Mouse (Mus musculus): ENCODE measurements around the gene Cpe.
"Not testable (repeated sequence)": the region's sequence is repeated elsewhere in the genome, so short reads cannot be mapped to it uniquely, and the experiment has no call there.

The Cpe gene

DNA sequence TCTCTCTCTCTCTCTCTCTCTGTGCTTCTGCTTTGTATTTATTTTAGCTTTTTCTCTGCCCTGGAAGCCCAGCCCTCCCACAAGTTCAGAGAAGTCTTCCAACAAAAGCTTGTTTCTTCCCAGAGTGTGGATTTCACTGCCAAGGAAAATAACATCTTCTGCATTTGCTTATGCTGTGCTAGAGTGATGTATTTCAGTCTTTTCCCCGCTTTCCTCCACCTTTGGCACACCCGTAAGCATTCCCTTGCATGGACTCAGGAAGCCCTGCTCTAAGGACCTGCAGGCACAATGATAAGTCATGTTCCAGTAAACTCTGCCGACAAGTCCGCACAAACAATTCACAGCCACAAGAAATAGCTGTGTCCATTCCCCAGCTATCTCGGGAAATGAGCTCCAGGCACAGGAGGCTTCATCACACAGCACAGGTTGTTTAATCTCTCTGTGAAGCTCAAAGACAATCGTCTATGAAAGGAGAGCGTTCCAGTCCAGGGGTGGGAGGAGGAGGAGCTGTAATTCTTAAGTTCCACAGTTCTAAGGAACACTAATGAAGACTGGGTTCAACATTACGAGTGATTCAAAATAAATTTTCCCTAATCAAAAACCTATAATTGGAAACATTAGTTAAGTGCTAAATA is 17.8 kb downstream of the Cpe start:
- DNase-seq (ENCODE audit: low spot score), result no peak

DNA sequence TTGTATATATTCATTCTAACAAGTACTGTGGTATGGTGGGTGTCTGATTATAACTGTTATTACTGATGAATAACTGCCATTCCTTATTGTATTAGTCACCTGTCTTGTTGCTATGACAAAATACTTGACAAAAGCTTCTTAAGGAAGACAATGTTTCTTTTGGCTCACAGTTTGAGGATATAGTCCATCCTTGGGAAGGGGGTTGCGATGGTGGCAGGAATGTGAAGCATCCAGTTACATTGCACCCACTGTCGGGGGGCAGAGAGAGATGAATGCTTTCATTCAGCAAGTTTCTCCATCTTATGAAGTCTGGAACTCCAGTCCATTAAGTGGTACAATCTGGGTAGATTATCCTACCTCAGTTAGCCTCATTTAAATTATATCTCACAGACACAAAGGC is 19.9 kb downstream of the Cpe start:
- no peak for DNase-seq (ENCODE audit: low spot score)

DNA sequence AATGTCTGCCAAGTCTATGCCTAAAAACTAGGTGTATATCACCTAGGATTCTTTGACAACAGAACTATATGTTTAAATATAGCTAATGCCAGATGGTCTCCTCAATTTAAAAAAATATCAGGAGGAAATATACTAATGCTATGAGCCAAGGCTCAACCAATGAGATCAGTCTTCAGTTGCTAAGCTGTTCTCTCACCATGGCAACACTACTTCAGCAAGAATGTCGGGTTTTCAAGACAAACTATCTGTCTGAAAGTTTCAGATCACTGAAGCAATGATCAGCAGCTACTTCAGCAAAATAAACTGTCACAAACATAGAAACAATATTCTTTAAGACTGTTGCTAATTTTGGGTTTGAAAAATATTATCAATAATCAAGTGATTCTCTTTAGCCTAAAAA is 20.9 kb downstream of the Cpe start:
- no peak for DNase-seq (ENCODE audit: low spot score)

DNA sequence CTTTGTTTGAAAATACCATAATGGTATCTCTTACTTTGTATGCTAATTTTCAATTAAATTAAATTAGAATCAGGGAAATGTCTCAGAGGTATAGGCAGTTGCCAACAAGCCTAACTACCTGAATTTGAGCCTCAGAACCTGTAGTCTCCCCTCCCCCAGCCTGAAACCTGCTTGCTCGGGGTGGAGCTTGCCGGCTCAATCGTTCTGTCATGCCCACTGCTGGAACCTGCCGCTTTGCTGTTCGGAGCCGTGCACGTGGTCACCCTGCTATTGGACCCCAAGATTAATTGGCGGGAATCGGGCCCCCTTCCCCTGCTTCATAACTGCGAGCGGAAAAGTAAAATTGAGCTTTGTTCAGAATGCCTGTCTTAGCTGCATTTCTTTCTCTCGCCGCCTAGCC is 26.5 kb downstream of the Cpe start:
- not testable (repeated sequence) for DNase-seq (ENCODE audit: low spot score)

DNA sequence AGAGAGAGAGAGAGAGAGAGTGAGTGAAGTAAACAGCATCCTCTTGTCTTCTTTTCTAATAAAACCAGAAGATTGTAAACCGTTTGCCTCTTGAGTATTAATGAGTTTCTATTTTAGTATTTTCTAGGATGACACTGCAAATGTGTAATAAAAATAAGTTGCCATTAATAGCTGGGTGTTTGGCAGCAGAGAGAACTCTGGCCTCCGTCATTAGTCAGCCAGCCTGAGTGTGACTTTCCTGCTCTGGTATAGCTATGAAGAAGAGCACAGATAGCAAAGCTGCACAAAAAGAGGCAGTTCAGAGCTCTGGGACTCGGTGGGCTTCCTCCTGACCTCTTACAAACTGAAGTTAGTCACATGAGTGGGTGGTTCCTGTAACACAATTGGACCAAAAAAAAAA is 27.3 kb downstream of the Cpe start:
- DNase-seq (ENCODE audit: low spot score), result no peak

DNA sequence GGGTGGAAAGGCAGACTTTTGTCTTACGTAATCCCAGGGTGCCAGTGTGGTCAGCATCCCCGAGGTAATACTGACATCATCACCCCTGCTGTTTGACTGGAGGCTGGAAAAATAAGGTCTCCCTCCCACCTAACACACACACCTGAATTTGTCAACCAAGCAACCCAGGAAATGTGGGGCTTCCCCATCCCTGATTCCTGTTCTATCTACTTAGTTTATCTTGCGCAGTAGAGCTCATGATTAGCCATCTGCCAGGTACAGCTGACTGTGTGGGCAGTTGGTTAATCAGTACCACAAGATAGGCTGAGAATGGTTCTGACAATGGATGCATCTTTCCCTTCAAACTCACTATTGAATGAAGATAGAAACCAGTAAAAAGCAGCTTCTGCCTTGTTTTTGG is 28.0 kb downstream of the Cpe start:
- DNase-seq (ENCODE audit: low spot score), result no peak

DNA sequence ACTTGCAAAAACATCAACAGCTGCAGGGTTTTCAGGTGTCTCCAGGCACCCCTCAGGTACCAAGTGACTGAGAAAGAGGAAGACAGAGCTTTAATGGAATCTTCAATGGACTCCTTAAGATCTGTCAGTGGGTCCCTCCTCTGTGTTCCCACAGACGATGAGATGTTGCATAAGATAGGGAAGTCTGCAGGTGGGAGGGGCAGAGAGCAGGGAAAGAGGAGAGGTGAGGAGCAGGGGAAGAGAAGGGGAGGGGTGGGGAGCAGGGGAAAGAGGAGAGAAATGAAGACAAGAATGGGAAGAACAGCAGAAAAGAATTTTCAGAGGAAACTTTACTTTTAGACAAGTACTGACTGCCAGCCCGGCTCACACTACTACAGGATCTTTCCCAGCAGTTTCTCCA is 28.5 kb downstream of the Cpe start:
- no peak for DNase-seq (ENCODE audit: low spot score)

DNA sequence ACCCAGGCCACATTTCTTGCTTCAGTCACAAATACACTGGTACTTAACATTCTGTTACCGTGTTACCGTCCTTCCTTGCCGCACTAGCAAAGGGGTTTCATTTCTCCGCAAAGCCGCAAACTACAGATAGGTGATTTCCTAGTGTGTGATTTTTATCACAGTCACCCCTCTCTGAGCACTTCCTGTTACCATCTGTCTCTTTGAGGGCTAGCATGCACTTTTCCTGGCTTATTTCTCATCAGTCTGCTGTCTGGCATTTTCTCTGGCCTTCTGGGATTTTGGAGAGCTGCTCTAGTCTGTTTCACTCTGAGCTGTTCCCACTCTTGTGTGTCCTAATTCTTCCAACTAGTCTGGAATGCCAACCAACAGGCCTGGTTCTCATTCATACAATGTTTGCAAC is 33.8 kb downstream of the Cpe start:
- no peak for DNase-seq (ENCODE audit: low spot score)

DNA sequence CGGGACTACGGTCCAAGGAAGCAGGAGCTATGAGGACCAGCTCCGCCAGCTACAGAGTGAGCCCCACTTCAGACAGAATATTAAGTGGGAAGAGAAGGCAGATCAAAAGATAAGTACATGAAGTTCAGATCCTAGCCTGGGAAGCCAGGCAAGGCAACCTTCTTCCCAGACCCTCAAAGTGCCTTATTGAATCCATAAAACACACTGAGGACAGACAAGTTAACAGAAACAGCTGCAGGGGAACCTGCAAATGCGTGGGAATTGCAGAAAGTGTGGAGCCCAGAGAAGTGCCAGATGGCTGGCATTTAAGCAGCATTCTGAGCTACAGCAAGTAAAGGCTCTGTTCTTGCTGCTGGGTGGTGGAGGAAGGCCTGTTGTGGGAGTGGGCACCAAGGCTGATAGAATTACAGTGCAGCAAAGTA is 34.9 kb downstream of the Cpe start:
- no peak for DNase-seq (ENCODE audit: low spot score)

DNA sequence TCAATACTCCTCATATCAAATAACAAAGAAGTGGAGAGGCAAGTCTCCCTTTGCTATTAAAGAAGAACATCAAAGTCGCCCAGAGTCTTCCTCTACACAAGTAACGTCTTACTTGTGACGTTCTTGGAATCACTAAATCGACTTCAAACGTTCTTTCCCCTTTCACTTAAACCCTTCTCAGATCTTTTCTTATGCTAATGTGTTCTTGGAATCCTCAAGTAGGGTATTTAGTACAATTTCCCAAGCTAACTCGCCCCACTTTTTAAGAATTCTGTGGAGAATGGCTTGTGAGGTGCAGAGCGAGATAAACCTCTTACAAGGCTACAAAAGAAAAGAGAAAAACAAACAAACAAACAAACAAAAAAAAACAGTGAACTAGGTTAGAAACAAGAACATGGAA is 35.3 kb downstream of the Cpe start:
- DNase-seq (ENCODE audit: low spot score), result no peak

DNA sequence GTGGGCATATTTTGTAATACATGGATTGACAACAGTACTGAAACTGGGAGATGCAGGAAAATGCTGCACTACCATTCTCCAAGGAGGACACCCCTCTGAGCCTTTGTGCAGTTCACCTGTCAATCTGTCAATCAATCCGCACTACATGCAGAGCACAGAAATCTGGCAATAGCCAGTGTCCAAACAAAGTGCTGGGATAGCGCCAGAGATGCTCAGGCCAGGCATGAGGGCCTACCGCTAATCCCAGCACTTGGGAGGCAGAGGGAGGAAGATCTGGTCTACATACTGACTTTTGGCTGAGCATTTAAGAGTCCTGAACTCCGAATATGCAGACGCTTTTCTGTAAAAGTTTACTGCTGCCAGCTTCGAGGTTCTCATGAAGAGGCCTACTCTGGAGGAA is 37.0 kb downstream of the Cpe start:
- DNase-seq (ENCODE audit: low spot score), result no peak

DNA sequence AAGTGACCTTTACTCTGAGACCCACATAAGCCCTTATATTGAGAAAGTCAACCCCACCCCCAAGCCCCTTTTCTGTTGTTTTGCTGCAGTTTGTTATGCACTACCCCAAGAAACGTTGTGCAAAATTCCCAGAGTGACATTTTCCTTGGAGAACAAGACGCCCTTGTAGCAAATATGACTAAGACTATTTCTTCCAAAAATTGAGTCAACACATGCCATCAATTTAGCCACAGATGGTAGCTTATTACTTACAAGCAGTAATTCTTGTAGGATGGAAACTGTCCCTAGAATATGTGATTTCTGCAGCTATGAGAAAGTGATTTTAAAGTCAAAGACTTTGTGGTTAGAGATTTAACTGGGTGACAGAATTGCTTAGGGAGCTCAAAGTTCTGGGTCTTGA is 37.8 kb downstream of the Cpe start:
- DNase-seq (ENCODE audit: low spot score), result no peak

DNA sequence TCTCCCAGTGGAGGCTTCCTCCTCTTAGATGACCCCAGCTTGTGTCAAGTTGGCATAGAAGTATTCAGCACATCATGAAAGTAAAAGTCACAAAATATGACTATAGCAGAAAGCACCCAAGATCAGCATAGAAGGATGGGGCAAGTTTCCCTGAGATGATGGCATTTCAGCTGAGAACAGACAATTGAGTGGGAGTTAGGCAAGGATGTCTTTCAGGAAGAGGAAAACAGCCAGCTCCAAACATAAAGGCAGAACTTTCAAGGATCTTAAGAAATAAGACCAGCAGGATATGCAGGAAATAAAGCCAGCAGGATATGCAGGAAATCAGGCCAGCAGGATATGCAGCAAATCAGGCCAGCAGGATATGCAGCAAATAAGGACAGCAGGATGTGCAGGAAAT is 40.6 kb downstream of the Cpe start:
- DNase-seq (ENCODE audit: low spot score), result no peak

DNA sequence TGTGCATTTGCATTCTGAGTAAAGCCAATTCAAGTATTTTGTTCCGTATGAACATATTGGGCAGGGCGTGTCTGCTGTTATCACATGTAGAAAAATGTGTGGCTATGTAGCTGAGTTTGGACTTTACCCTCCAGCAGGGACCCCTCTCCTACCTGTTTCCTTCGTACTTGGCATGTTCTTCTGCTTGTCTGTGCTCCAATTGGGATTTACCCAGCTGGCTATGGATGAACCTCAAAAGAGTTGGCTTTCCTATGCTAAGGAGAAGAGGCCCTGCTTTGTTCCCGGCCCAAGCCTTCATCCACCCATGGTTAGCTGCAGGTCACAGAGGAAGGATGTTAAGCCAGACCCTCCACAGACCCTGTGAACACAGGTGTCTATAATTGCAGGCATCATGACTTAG is 44.8 kb downstream of the Cpe start:
- DNase-seq (ENCODE audit: low spot score), result no peak

DNA sequence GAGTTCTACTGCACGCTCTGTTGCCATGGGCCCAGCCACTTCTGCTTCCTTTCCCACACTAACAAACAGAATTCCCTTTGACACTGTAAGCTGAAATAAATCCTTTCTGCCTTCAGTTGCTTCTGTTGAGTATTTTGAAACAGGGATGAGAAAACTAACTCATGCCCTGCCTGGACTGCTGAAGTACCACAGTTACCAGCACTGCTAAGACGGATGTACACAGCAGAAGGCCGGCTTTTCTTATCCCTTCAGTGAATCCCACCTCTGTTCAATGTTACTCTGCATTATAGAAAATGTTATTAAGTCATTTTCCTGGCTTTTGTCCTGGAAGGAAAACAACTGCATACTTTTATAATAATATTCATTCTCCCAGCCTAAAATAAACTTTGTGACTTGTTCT is 45.7 kb downstream of the Cpe start:
- DNase-seq (ENCODE audit: low spot score), result no peak

DNA sequence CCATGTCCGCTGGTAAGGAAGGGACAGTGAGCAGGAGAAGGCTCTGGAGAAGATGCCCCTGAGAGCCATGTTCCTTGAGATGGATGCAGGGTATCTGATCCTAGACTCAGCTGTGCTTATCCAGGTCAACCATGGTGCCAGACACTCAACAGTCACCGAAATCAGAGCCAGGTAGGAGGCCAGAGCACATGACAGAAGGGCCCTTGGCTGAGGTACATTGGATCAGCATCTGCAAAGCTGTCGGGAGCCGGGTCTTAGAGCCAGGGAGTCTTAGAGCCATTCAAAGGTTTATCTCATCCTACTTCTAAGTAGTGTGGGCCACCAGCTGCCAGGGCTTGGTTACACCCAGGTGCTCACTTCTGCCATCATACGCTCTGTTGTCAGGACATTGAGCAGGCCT is 46.4 kb downstream of the Cpe start:
- DNase-seq (ENCODE audit: low spot score), result no peak

DNA sequence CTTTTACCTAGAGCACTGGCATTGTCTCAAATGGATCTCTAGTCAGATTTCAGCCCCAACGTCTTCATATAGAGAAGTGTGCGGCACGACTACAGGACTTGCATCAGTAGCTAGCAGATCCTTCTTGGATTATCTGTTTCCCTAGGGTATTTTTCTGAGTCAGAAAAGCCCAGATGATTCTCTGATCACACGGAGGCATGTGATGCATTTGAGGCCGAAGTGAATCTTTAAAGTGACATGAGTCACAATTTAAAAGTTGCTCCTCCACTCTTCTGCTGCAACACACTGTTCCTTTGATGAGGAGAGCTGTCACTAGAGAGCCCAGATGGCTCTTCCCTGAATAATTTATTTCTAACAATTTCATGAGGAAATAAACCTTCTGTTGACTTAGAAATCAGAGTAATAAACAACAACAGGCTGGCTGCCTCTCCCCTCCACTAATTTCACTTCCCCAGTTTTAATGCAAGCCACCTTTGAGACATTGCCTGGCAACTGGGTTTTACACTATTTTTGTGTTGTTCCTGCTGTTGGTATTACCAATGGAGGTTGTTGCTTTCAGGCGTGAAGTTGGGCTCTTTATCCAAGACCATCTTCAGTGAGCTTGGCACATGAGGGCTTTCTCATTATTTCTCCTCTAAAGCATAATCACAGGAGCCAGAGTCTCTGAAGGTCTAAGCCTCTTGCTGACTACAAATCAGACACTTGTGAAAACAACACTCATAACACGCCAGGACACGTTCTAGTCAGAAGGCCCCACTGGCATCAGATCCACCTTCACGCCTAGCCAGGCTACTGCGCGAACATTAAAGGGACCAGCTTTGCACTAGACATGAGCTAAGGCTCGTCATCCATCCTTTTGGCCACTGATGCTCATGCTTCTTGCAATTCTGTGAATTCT is 48.5 kb downstream of the Cpe start:
- DNase-seq (ENCODE audit: low spot score), result no peak

DNA sequence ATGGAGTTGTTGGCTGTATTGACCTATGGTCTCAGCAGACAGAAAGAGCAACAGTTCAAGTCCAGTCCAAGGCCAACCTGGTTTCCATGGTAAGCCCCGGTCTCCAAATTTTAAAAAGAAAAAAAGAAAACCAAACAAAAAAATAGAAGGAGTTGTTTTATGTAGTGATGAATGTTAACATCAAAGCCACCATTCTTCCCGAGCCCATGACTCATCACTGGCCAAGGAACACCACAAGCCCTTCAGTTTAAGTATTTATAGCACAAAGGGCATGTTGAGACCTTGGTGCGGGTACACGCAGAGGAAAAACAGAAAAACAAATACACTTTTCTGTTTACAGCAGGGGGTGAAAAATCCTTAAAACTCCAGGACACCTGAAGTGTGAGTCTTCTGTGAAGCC is 49.5 kb downstream of the Cpe start:
- peak; percentile 33 for DNase-seq (ENCODE audit: low spot score)

DNA sequence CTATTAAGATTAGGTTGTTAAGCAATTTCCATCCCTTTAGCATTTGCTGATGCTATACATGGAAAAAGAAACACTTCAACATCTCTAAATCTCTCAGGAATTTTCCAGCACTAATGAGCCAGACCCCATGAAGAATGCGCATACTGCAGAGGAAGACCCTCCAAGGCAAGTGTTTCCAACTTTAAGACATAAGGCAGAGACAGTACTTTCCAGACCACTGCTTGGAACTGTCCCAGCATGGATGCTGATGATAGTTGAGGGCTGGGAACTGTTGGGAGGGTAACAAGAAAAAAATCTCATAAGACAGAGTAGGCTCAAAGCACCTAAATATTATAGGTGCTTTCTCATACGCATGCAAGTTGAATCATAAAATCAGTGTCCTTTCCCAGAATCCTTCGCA is 50.1 kb downstream of the Cpe start:
- DNase-seq (ENCODE audit: low spot score), result no peak

DNA sequence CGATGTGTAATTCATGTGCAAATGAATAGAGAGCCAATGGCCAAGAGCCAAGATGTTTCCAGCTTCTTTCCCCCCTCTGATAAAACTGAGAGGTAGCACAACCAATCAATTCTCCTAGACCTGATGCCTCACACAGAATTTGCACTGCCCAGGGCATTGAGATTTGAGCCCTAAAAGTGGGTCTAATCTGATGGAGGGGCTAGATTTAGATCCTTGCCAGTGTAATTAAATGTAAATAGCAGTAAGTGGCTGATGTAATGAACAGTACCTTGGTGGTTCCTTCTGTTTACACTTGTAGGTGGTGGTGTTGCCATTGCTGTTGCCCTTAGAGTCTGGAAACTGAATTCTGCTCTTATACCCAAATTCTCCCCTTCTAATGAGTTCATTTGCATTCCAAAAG is 52.3 kb downstream of the Cpe start:
- DNase-seq (ENCODE audit: low spot score), result no peak

DNA sequence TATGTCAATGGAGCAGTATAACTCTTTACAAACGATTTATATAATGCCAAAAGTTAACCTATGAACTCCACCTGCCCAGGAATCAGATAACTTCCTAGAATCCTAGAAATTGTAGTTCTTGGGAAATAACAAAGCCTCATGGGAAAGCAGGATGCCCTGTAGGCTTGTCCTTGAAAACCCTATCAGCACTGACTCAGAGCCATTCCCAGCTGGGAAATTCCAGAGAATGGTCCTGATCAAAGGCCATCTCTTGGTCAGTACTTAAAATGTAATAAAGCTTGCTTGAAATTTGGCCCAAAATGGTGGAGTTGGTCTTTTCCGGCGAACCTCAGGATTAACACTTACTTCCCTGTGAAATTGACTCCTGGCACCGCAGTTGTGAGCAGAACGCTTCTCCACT is 53.2 kb downstream of the Cpe start:
- peak; percentile 36 for DNase-seq (ENCODE audit: low spot score)

DNA sequence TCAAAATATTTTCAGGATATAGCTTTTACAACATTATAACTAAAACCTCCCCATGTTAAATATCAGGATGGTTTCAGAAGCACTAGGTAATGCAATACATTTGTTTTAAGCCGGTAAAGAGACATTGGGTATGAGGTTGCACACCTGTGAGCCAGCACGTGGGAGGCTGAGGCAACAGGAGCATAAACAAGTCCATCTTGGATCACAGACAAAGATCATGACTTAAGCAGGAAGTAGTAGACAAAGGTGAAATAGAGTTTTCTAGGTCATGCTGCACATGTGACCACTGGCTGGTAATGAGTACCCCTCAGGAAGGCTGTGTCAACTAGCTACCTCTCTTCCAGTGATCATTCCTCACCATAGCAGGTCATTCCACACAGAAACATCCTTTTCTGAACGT is 58.0 kb downstream of the Cpe start:
- DNase-seq (ENCODE audit: low spot score), result no peak

DNA sequence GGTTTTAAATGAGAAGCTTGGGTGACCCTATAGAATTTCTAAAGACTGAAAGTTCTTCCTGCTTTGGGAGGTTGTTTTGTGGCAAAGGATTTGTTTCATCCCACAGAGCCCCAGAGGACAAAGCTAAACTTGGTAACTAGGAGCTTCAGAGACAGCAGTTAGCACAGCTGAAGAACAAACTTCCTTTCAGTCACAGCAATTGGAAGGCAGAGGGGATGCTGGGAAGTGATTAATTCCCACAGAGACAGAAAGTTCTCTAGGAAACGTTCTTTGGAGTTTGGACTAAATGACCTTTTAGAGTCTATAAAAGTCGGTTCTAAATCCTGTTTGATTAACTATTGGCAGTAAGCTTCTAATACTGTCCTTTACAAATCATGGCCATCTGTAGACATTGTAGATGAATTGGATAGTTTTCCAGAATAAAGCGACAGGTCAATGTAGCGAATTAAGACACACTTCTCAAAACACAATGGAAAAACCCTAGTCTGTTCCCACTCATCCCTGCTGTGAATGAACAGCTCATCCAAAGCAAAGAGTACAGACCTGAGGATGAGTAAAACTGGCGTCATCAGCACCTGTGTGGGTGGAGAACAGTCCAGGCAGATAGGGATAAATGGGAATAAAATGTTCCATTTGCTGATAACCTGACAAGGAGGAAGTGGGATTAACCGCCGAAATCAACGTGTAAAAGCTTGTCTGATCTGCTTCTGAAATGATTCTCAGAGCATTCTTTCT is 58.6 kb downstream of the Cpe start:
- DNase-seq (ENCODE audit: low spot score), result no peak
